Mouse (Mus musculus): Measurements from ENCODE around the gene Arrdc1.
A peak's percentile ranks its signal among the peaks of the same experiment; 100 is the strongest.

- no peak for TF ChIP-seq EP300 (IDR thresholded peaks at IDR 0.05; ENCODE audit: insufficient read depth, low read depth, low read length)
- TF ChIP-seq POLR2A (IDR thresholded peaks at IDR 0.05; ENCODE audit: insufficient read depth, low read depth, low read length) = peak; percentile 93
These were observed 40.1 kb upstream of the Arrdc1 start, which contains the start of gene Mrpl41 for GRCm38 (mm10) chr2:24974906-24975703.
